Mouse (Mus musculus) neutrophil, adult 65 days (primary cell): ENCODE results near the gene Wdr24. TPM values are rescaled to one million over a fixed set of nuclear protein-coding genes. Genes with fewer than 3 reads are reported as not detected.

Experiments used
- total RNA-seq: library from RNA; stranded (reverse); gene quantifications from 2 replicates; pipeline ENCODE4 v1.2.4, GENCODE M21; 2023

The Wdr24 gene
- total RNA-seq: 13.3 and 17.6 TPM in 2 replicates

GRCm38 (mm10) chr17:25823452-25823851 is at the start of gene Wdr24:
Gene Wdr24, plus strand, starts transcription at chr17:25823627.

GRCm38 (mm10) chr17:25785281-25785745 is 38.1 kb upstream of the Wdr24 start, which contains the start of gene Haghl:
Gene Haghl, minus strand, starts transcription at chr17:25785673.

GRCm38 (mm10) chr17:25786280-25786679 is 37.1 kb upstream of the Wdr24 start, which contains the start of gene Ccdc78:
Gene Ccdc78, plus strand, starts transcription at chr17:25786580.

GRCm38 (mm10) chr17:25792615-25793014 is 30.8 kb upstream of the Wdr24 start, which contains the start of gene Fam173a:
Gene Fam173a, minus strand, starts transcription at chr17:25792901.

GRCm38 (mm10) chr17:25795609-25796092 is 27.8 kb upstream of the Wdr24 start, which contains the start of gene AC134908.4:
Gene AC134908.4, minus strand, starts transcription at chr17:25795659.

GRCm38 (mm10) chr17:25796951-25797369 is 26.5 kb upstream of the Wdr24 start, which contains the start of gene Metrn:
Gene Metrn, minus strand, starts transcription at chr17:25797136.

GRCm38 (mm10) chr17:25808789-25809605 is 14.4 kb upstream of the Wdr24 start, which contains the start of gene Fbxl16:
Gene Fbxl16, plus strand, starts transcription at chr17:25809085.

GRCm38 (mm10) chr17:25828712-25829557 is 5.5 kb downstream of the Wdr24 start, which contains the start of gene Jmjd8:
Gene Jmjd8, plus strand, starts transcription at chr17:25828867.

GRCm38 (mm10) chr17:25833291-25833663 is 9.8 kb downstream of the Wdr24 start, which contains the start of gene Stub1:
Gene Stub1, minus strand, starts transcription at chr17:25833404.

GRCm38 (mm10) chr17:25837076-25837410 is 13.6 kb downstream of the Wdr24 start, which contains the start of gene Rhbdl1:
Gene Rhbdl1, minus strand, starts transcription at chr17:25837295.

GRCm38 (mm10) chr17:25841117-25841880 is 17.9 kb downstream of the Wdr24 start, which contains the start of gene Gm20683:
Gene Gm20683, minus strand, starts transcription at chr17:25841763.

GRCm38 (mm10) chr17:25844396-25844901 is 21.0 kb downstream of the Wdr24 start, which contains the start of gene Rhot2:
Gene Rhot2, minus strand, starts transcription at chr17:25844851.

GRCm38 (mm10) chr17:25860832-25861703 is 37.6 kb downstream of the Wdr24 start, which contains the start of gene Wdr90:
Gene Wdr90, minus strand, starts transcription at chr17:25861501.

GRCm38 (mm10) chr17:25868601-25869191 is 45.3 kb downstream of the Wdr24 start, which contains the start of gene Mcrip2:
Gene Mcrip2, minus strand, starts transcription at chr17:25868764.

GRCm38 (mm10) chr17:25874721-25875170 is 51.3 kb downstream of the Wdr24 start, which contains the start of gene Mettl26:
Gene Mettl26, plus strand, starts transcription at chr17:25875074.

Other genes starting within 250 kb of the Wdr24 start
- gene Lmf1, start 244.5 kb upstream of the Wdr24 start, total RNA-seq: 8.7 and 10.5 TPM in 2 replicates
- not detected in 2 replicates for gene Gng13, start 106.5 kb upstream of the Wdr24 start, total RNA-seq
- 9.7 and 18.7 TPM in 2 replicates for gene Chtf18, start 96.2 kb upstream of the Wdr24 start, total RNA-seq
- 4.5 TPM in 2 replicates for gene Rpusd1, start 96.0 kb upstream of the Wdr24 start, total RNA-seq
- not detected in 2 replicates for gene Mslnl, start 87.6 kb upstream of the Wdr24 start, total RNA-seq
- gene Msln, start 69.2 kb upstream of the Wdr24 start, total RNA-seq: 0.88 TPM in 1 of 2 replicates, not detected in the other
- 24.6 and 35.5 TPM in 2 replicates for gene Narfl, start 49.9 kb upstream of the Wdr24 start, total RNA-seq
- 10.2 and 14.6 TPM in 2 replicates for gene Haghl, start 38.0 kb upstream of the Wdr24 start, total RNA-seq
- 0.22 TPM in 1 of 2 replicates, not detected in the other for gene Ccdc78, start 37.0 kb upstream of the Wdr24 start, total RNA-seq
- 25.4 and 34.7 TPM in 2 replicates for gene Fam173a, start 30.7 kb upstream of the Wdr24 start, total RNA-seq
- not detected in 2 replicates for gene AC134908.4, start 28.0 kb upstream of the Wdr24 start, total RNA-seq
- gene Metrn, start 26.5 kb upstream of the Wdr24 start, total RNA-seq: 10.9 and 16.2 TPM in 2 replicates
- 0.11 TPM in 1 of 2 replicates, not detected in the other for gene Fbxl16, start 14.5 kb upstream of the Wdr24 start, total RNA-seq
- 7.7 and 8.2 TPM in 2 replicates for gene Jmjd8, start 5.2 kb downstream of the Wdr24 start, total RNA-seq
- 35.4 and 46.5 TPM in 2 replicates for gene Stub1, start 9.8 kb downstream of the Wdr24 start, total RNA-seq
- gene Rhbdl1, start 13.7 kb downstream of the Wdr24 start, total RNA-seq: 0.64 and 1.3 TPM in 2 replicates
- gene Gm20683, start 18.1 kb downstream of the Wdr24 start, total RNA-seq: 1.7 and 2.8 TPM in 2 replicates
- 26.5 and 33.7 TPM in 2 replicates for gene Rhot2, start 21.2 kb downstream of the Wdr24 start, total RNA-seq
- 21.9 and 25.5 TPM in 2 replicates for gene Wdr90, start 37.9 kb downstream of the Wdr24 start, total RNA-seq
- gene Mcrip2, start 45.1 kb downstream of the Wdr24 start, total RNA-seq: 1.4 and 3.2 TPM in 2 replicates
- gene Mettl26, start 51.4 kb downstream of the Wdr24 start, total RNA-seq: 6.4 and 6.5 TPM in 2 replicates
- 2.1 and 4.1 TPM in 2 replicates for gene Wfikkn1, start 57.2 kb downstream of the Wdr24 start, total RNA-seq
- gene Rab40c, start 96.1 kb downstream of the Wdr24 start, total RNA-seq: 13.0 and 17.4 TPM in 2 replicates
- 34.9 and 36.2 TPM in 2 replicates for gene Pigq, start 121.3 kb downstream of the Wdr24 start, total RNA-seq
- not detected in 2 replicates for gene Nhlrc4, start 121.3 kb downstream of the Wdr24 start, total RNA-seq
- not detected in 2 replicates for gene A930017K11Rik, start 128.9 kb downstream of the Wdr24 start, total RNA-seq
- 12.0 and 19.3 TPM in 2 replicates for gene Capn15, start 162.2 kb downstream of the Wdr24 start, total RNA-seq
- gene Rab11fip3, start 245.9 kb downstream of the Wdr24 start, total RNA-seq: 0.75 and 1.3 TPM in 2 replicates